Mouse (Mus musculus) thymus, adult 2 months (tissue): ENCODE measurements around the gene Rangap1. TPM values are rescaled to one million over a fixed set of nuclear protein-coding genes. Genes with fewer than 3 reads are reported as not detected.
"Not testable (repeated sequence)": the region's sequence is repeated elsewhere in the genome, so short reads cannot be mapped to it uniquely, and the experiment has no call there.

Source experiments
- DNase-seq: peaks from one replicate; pipeline ENCODE4 v3.0.0; 2021
- H3K27ac ChIP-seq: fragments of 200-500 bp; 2 replicates; pipeline ENCODE4 v1.5.1; 2012; ENCODE audit warnings: low read length, control low read depth; ENCODE audit not compliant: control insufficient read depth, insufficient read depth
- H3K27me3 ChIP-seq: fragments of 200-500 bp; 2 replicates; pipeline ENCODE4 v1.6.1; 2012; ENCODE audit warnings: mild to moderate bottlenecking, low read length, moderate library complexity, mixed read lengths; ENCODE audit not compliant: control insufficient read depth, insufficient read depth
- H3K36me3 ChIP-seq: fragments of 200-500 bp; 2 replicates; pipeline ENCODE4 v1.6.1; 2012; ENCODE audit warnings: mild to moderate bottlenecking, low read length, moderate library complexity; ENCODE audit not compliant: control insufficient read depth, insufficient read depth
- H3K4me1 ChIP-seq: fragments of 200-500 bp; replicated peaks from 2 replicates; pipeline ENCODE4 v1.6.1; 2012; ENCODE audit warnings: low read length; ENCODE audit not compliant: control insufficient read depth, insufficient read depth
- H3K4me3 ChIP-seq: fragments of 200-500 bp; 2 replicates; pipeline ENCODE4 v1.5.1; 2012; ENCODE audit warnings: mild to moderate bottlenecking, low read length, control low read depth, moderate library complexity; ENCODE audit not compliant: control insufficient read depth, insufficient read depth
- CTCF ChIP-seq: fragments of 200-500 bp; IDR thresholded peaks from 2 replicates; pipeline ENCODE4 v1.5.1; 2012; ENCODE audit warnings: mild to moderate bottlenecking, control low read depth, low read length, moderate library complexity, borderline replicate concordance; ENCODE audit not compliant: control insufficient read depth, poor library complexity, insufficient read depth; ENCODE audit errors: extremely low read depth
- POLR2A ChIP-seq: fragments of 200-500 bp; IDR thresholded peaks from 2 replicates; pipeline ENCODE4 v1.6.1; 2012; ENCODE audit warnings: mild to moderate bottlenecking, low read length, control low read depth, moderate library complexity; ENCODE audit not compliant: control insufficient read depth, poor library complexity, insufficient read depth; ENCODE audit errors: extremely low read depth
- WGBS: fragments of 180-500 bp; shearing (Covaris S2); methylation state at CpG from one replicate; pipeline ENCODE4 v1.1.7; 2018; 5-methylcytosine and 5-hydroxymethylcytosine counted together
- polyA plus RNA-seq: library from polyadenylated mRNA; depleted of rRNA; stranded (reverse); fragments of >200 nt; gene quantifications from 2 replicates; pipeline ENCODE4 v1.2.3, GENCODE M21; 2012

Rangap1 gene
- polyA plus RNA-seq, 1 experiment: 73.9 TPM

- 0 out of 2 replicates have a peak overlapping the region, but pooled peaks have one; percentile 5 for H3K27ac ChIP-seq
- no peaks in the 10 kb centered on the region for H3K27me3 ChIP-seq
- peak; percentile 68 for DNase-seq
- WGBS: under 1% methylated on average over 33 of the region's 33 CpGs
- H3K4me1 ChIP-seq: peaks cover 8% of the 10 kb centered on the region
- H3K36me3 ChIP-seq: no peaks in the 10 kb centered on the region
- TF ChIP-seq POLR2A (0 out of 2 replicates have a peak, but pooled peaks have one; percentile 27), CTCF (no peak)
- peak overlapping the region; percentile 93 for H3K4me3 ChIP-seq
Measured at GRCm38 (mm10) chr15:81745601-81746114, 328 bp upstream of the Rangap1 start.

DNA sequence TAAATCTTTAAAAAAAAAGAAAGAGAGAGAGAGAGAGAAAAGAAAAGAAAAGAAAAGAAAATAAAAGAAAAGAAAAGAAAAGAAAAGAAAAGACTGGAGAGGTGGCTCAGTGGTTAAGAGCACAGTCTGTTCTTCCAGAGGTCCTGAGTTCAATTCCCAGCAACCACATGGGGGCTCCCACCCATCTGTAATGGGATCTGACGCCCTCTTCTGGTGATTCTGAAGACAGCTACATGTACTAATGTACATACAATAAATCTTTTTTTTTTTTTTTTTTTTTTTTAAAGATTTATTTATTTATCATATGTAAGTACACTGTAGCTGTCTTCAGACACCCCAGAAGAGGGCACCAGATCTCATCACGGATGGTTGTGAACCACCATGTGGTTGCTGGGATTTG, 3.0 kb downstream of the Rangap1 start:
- WGBS: 33% methylated on average over 2 of the region's 2 CpGs
- not testable (repeated sequence) for DNase-seq, H3K27me3 ChIP-seq, H3K27ac ChIP-seq, H3K4me3 ChIP-seq, H3K36me3 ChIP-seq, H3K4me1 ChIP-seq

DNA sequence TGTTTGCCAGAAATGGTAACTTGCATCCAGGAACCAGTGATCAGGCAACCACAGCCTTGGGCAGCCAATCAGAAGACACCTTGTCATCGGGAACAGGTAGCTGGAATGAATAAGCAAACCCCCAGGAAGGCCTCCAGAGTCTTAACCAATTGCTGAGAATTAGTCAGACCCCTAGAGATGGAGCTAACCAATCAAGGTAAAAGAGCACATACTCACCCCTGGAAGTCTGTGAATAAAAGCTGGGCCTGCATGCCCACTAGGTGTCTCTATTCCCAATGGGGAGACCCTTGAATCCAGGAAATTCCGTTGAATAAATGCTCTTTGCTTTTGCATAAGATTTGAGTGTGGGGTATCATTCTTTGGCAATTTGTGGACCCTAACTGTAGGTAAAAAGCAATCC, 5.4 kb downstream of the Rangap1 start:
- 30% methylated on average over 2 of the region's 2 CpGs for WGBS
- H3K27ac ChIP-seq: no peak overlapping the region
- H3K27me3 ChIP-seq: no peaks in the 10 kb centered on the region
- H3K36me3 ChIP-seq: no peaks in the 10 kb centered on the region
- peaks cover 5% of the 10 kb centered on the region for H3K4me1 ChIP-seq
- no peak overlapping the region for H3K4me3 ChIP-seq
- TF ChIP-seq CTCF: no peak
- no peak for TF ChIP-seq POLR2A
- no peak for DNase-seq

- Histone ChIP-seq H3K4me1 (0 out of 2 replicates have a peak, but pooled peaks cover 3% of the 10 kb centered on the region), H3K4me3 (no peak overlapping the region), H3K27ac (no peak overlapping the region), H3K27me3 (no peaks in the 10 kb centered on the region), H3K36me3 (no peaks in the 10 kb centered on the region)
- WGBS: 94% methylated on average over 3 of the region's 3 CpGs
- DNase-seq: no peak
- TF ChIP-seq CTCF (no peak), POLR2A (no peak)
Measured at GRCm38 (mm10) chr15:81739296-81739695, 6.0 kb downstream of the Rangap1 start.

- 47% methylated on average over 3 of the region's 3 CpGs for WGBS
- Histone ChIP-seq H3K27me3 (no peaks in the 10 kb centered on the region), H3K4me1 (0 out of 2 replicates have a peak, but pooled peaks cover 3% of the 10 kb centered on the region), H3K36me3 (no peaks in the 10 kb centered on the region), H3K27ac (no peak overlapping the region), H3K4me3 (no peak overlapping the region)
- no peak for DNase-seq
- no peak for TF ChIP-seq CTCF
- no peak for TF ChIP-seq POLR2A
Measured at GRCm38 (mm10) chr15:81735075-81735474, 10.3 kb downstream of the Rangap1 start.

- peak; percentile 97 for DNase-seq
- Histone ChIP-seq H3K36me3 (no peaks in the 10 kb centered on the region), H3K27ac (no peak overlapping the region), H3K4me3 (peak overlapping the region; percentile 74), H3K4me1 (peaks cover 7% of the 10 kb centered on the region), H3K27me3 (no peaks in the 10 kb centered on the region)
- peak; percentile 76 for TF ChIP-seq POLR2A
- no peak for TF ChIP-seq CTCF
- 6% methylated on average over 41 of the region's 41 CpGs for WGBS
Measured at GRCm38 (mm10) chr15:81729792-81730635, 15.3 kb downstream of the Rangap1 start.

DNA sequence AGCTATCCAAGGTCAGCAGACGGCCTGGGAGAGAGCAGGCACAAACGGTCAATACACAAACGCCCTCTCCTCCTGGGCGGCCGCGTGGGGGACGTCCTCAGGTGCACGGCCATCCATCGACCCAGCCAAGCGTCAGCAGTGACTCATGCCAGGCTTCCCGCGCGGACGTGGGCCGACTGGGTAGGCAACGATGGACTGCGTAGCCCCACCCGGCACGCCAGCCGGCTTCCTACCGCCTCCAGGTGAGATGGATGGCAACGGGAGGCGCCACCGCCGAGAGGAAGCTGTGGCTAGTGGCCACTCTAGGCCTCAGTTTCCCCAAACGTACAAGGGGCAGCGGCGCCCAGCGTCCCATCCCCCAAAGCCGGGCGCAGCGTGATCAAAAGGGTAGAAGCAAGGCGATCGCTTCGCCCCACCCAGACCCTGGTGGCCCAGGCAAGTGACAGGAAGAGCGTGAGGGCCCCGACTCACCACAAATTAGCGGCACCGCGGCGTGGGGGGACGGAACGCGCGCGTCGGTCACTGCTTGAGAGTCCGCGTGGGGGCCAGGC, 16.0 kb downstream of the Rangap1 start:
- Histone ChIP-seq H3K27me3 (no peaks in the 10 kb centered on the region), H3K4me1 (peaks cover 7% of the 10 kb centered on the region), H3K36me3 (no peaks in the 10 kb centered on the region), H3K4me3 (peak overlapping the region; percentile 74), H3K27ac (no peak overlapping the region)
- WGBS: 1% methylated on average over 49 of the region's 49 CpGs
- no peak for TF ChIP-seq POLR2A
- 0 out of 2 replicates have a peak, but pooled peaks have one; percentile 1 for TF ChIP-seq CTCF
- no peak for DNase-seq
